Mouse (Mus musculus) brain, embryonic 14.5 days (tissue): ENCODE measurements at regions not wholly inside any gene's neighbourhood (a gene's known extent, or its start where the extent isn't known, plus 50 kb on each side); places are given as distances from the start of the nearest gene placed in this dataset.

Source experiments
- CTCF ChIP-seq: fragments of 200-500 bp; IDR thresholded peaks from 2 replicates; pipeline ENCODE4 v1.5.1; 2012; ENCODE audit warnings: inconsistent platforms, mild to moderate bottlenecking, moderate library complexity, borderline replicate concordance; ENCODE audit not compliant: insufficient read depth, insufficient read length; ENCODE audit errors: extremely low read depth
- POLR2A ChIP-seq: fragments of 200-500 bp; IDR thresholded peaks from 2 replicates; pipeline ENCODE4 v1.6.1; 2012; ENCODE audit warnings: mild to moderate bottlenecking, inconsistent platforms, borderline replicate concordance; ENCODE audit not compliant: poor library complexity, insufficient read depth, insufficient read length, severe bottlenecking; ENCODE audit errors: extremely low read depth

DNA sequence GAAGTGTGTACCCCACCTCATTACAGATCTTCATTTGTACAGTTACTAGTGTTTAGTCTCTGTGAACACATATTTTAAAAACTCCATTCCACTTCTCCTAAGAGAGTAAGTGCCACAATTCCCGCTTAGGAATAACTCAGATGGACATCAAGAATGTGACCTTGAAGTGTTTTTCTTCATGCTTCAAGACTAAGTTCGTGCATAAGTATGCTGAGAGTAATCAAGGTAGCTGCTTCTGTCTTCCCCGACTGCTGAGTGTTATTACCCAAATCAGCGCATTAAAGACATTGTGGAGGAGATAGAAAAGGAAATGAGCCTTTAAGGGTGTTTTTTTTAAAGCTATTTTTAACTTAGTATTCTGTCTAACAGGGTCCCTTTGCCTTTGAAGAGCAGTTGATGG, 565.1 kb upstream of the C030005K15Rik start:
- no peak for TF ChIP-seq POLR2A
- no peak for TF ChIP-seq CTCF
